ENCODE assay signal across 9 mouse cellular contexts in genomic region chr11:115226811-115227491, GRCm38 (mm10). TPM values are rescaled to one million over a fixed set of nuclear protein-coding genes. Genes with fewer than 3 reads are reported as not detected.
DNase-seq lines count a peak whose midpoint lies in the region; ATAC-seq and TF ChIP-seq lines count a peak whose summit lies in the region.
"Had no signal": no experiment of that assay in that cellular context is flagged by ENCODE, and none has a peak within 500 bp of the region (broad histone marks: within the 10 kb centered on the region; RNA-seq: fewer than 3 reads in every experiment).

No protein-coding gene starts in this region.

- 34% methylated on average over 14 of the region's 14 CpGs for WGBS in embryonic facial prominence, embryonic 11.5 days

- H3K4me3 ChIP-seq in layer of hippocampus, adult 2 months = no peak overlapping the region
- no peak overlapping the region for H3K4me3 ChIP-seq in embryonic facial prominence, embryonic 11.5 days (ENCODE audit: low read depth, low read length)

- H3K4me2 ChIP-seq in embryonic facial prominence, embryonic 11.5 days (ENCODE audit: low read depth, low read length) = 0 out of 2 replicates have a peak overlapping the region, but pooled peaks have one; percentile 7

- DNase-seq in layer of hippocampus, adult 2 months (ENCODE audit: low spot score in 2 of 2) = peak in 1 of 2 experiments; percentile 19
- DNase-seq in layer of hippocampus, adult 9-11 months = no peak
- DNase-seq in embryonic facial prominence, embryonic 11.5 days (ENCODE audit: low spot score) = no peak
- DNase-seq in liver = peak; percentile 35
- peak; percentile 54 to 66 for DNase-seq in thymus, adult 18-20 months
- DNase-seq in testis, postnatal 14 days (ENCODE audit: low spot score) = no peak
- DNase-seq in spleen, postnatal 4 days (ENCODE audit: low spot score in 2 of 2) = no peak
- no peak for DNase-seq in testis, postnatal 10 days (ENCODE audit: low spot score)

- H3K4me1 ChIP-seq in embryonic facial prominence, embryonic 11.5 days (ENCODE audit: control insufficient read depth, insufficient read depth, low read length) = peaks cover 12% of the 10 kb centered on the region

- no peak for TF ChIP-seq CTCF in layer of hippocampus, adult 2 months (conservative IDR thresholded peaks at IDR 0.05)

- no peaks in the 10 kb centered on the region for H3K9me3 ChIP-seq in embryonic facial prominence, embryonic 11.5 days (replicated peaks; ENCODE audit: control insufficient read depth, low read length)

- no peak overlapping the region for H3K9ac ChIP-seq in embryonic facial prominence, embryonic 11.5 days (replicated peaks; ENCODE audit: low read length)

- no peaks in the 10 kb centered on the region for H3K27me3 ChIP-seq in embryonic facial prominence, embryonic 11.5 days (ENCODE audit: control insufficient read depth, insufficient read depth, low read length)

- peak overlapping the region; percentile 87 for H3K27ac ChIP-seq in layer of hippocampus, adult 2 months
- no peak overlapping the region for H3K27ac ChIP-seq in embryonic facial prominence, embryonic 11.5 days (replicated peaks; ENCODE audit: low read depth, low read length)

- H3K36me3 ChIP-seq in embryonic facial prominence, embryonic 11.5 days (replicated peaks; ENCODE audit: control insufficient read depth, insufficient read depth, low read depth, low read length) = no peaks in the 10 kb centered on the region

- no peak for ATAC-seq in embryonic facial prominence, embryonic 11.5 days (replicated peaks; ENCODE audit: insufficient number of reproducible peaks, low FRiP score, low TSS enrichment, low read depth)

RNA-seq across cellular contexts. Expression of gene Nat9, which starts 39.3 kb away (rescaled TPM):
- 10 to 100 TPM; 20.5 to 20.6 TPM for total RNA-seq in layer of hippocampus, adult 2 months (2021)
- 15.5 and 19.5 TPM in 2 replicates for polyA plus RNA-seq in embryonic facial prominence, embryonic 11.5 days (2014; fragmentation: Nextera tagmentation; extraction: Ambion mirVana)

RNA-seq across cellular contexts. Expression of gene Tmem104, which starts 39.7 kb away (rescaled TPM):
- 10 to 100 TPM; 18.1 to 20.1 TPM for total RNA-seq in layer of hippocampus, adult 2 months (2021)
- 6.9 and 7.7 TPM in 2 replicates for polyA plus RNA-seq in embryonic facial prominence, embryonic 11.5 days (2014; fragmentation: Nextera tagmentation; extraction: Ambion mirVana)

RNA-seq across cellular contexts. Expression of gene Grin2c, which starts 40.1 kb away (rescaled TPM):
- 10 to 100 TPM; 47.4 to 47.5 TPM for total RNA-seq in layer of hippocampus, adult 2 months (2021)
- 0.04 and 0.06 TPM in 2 replicates for polyA plus RNA-seq in embryonic facial prominence, embryonic 11.5 days (2014; fragmentation: Nextera tagmentation; extraction: Ambion mirVana)
- polyA plus RNA-seq: intestine, embryonic 14.5 days had no signal

RNA-seq across cellular contexts. Expression of gene Fdxr, which starts 49.9 kb away (rescaled TPM):
- 10 to 100 TPM; 22.4 to 22.5 TPM for total RNA-seq in layer of hippocampus, adult 2 months (2021)
- 12.4 and 12.5 TPM in 2 replicates for polyA plus RNA-seq in embryonic facial prominence, embryonic 11.5 days (2014; fragmentation: Nextera tagmentation; extraction: Ambion mirVana)

Comparison
In these comparisons a context has a peak if more than half of its experiments do, and no peak if none do; other contexts are left out.
1. DNase-seq: peak in liver (single experiment) and thymus, adult 18-20 months (2 of 2); none in layer of hippocampus, adult 9-11 months (single experiment), embryonic facial prominence, embryonic 11.5 days (single experiment), testis, postnatal 14 days (single experiment), spleen, postnatal 4 days (0 of 2) and testis, postnatal 10 days (single experiment).